Mouse (Mus musculus) c-Kit-positive CD71-negative TER-119-negative erythroid progenitor cells, embryonic 14.5 days (primary cell): Measurements from ENCODE around the gene Gm28308.
A peak's percentile ranks its signal among the peaks of the same experiment; 100 is the strongest.

ENCODE experiments used
- DNase-seq: peaks from one replicate; pipeline ENCODE4 v3.0.0-alpha.2; 2013; ENCODE audit warnings: low read depth

The Gm28308 gene

GRCm38 (mm10) chr6:52213119-52213986 is at the start of gene Gm28308, which contains the start of gene Hoxa3:
Gm28308 (minus strand) TSS chr6:52213339.
Hoxa3 (minus strand) TSS chr6:52213336.
- no peak for DNase-seq

- DNase-seq, result no peak
Observed at GRCm38 (mm10) chr6:52262463-52263320, 49.6 kb upstream of the Gm28308 start.

- no peak for DNase-seq
Observed at GRCm38 (mm10) chr6:52261751-52262462, 48.8 kb upstream of the Gm28308 start.

GRCm38 (mm10) chr6:52260654-52261575 is 47.8 kb upstream of the Gm28308 start, which contains the start of gene Hoxa13:
Hoxa13 (minus strand) TSS chr6:52260880.
- DNase-seq, result no peak

GRCm38 (mm10) chr6:52259811-52260261 is 46.7 kb upstream of the Gm28308 start:
- no peak for DNase-seq

- DNase-seq, result no peak
Observed at GRCm38 (mm10) chr6:52259081-52259790, 46.1 kb upstream of the Gm28308 start.

- DNase-seq, result peak; percentile 80
Observed at GRCm38 (mm10) chr6:52256956-52257355, 43.8 kb upstream of the Gm28308 start.

- DNase-seq, result no peak
Observed at GRCm38 (mm10) chr6:52253511-52254500, 40.7 kb upstream of the Gm28308 start.

GRCm38 (mm10) chr6:52252775-52253376 is 39.7 kb upstream of the Gm28308 start:
- DNase-seq, result no peak

GRCm38 (mm10) chr6:52252016-52252774 is 39.1 kb upstream of the Gm28308 start:
- no peak for DNase-seq

GRCm38 (mm10) chr6:52251177-52251879 is 38.2 kb upstream of the Gm28308 start:
- no peak for DNase-seq

- no peak for DNase-seq
Observed at GRCm38 (mm10) chr6:52249826-52250225, 36.7 kb upstream of the Gm28308 start.

- no peak for DNase-seq
Observed at GRCm38 (mm10) chr6:52249415-52249738, 36.2 kb upstream of the Gm28308 start.

- DNase-seq, result no peak
Observed at GRCm38 (mm10) chr6:52248638-52249414, 35.7 kb upstream of the Gm28308 start.

- no peak for DNase-seq
Observed at GRCm38 (mm10) chr6:52247766-52248637, 34.9 kb upstream of the Gm28308 start.
